Mouse (Mus musculus) thymus, adult 2 months (tissue): ENCODE measurements at regions not wholly inside any gene's neighbourhood (a gene's known extent, or its start where the extent isn't known, plus 50 kb on each side); places are given as distances from the start of the nearest gene placed in this dataset.

ENCODE experiments used
- CTCF ChIP-seq: fragments of 200-500 bp; IDR thresholded peaks from 2 replicates; pipeline ENCODE4 v1.5.1; 2012; ENCODE audit warnings: mild to moderate bottlenecking, control low read depth, low read length, moderate library complexity, borderline replicate concordance; ENCODE audit not compliant: control insufficient read depth, poor library complexity, insufficient read depth; ENCODE audit errors: extremely low read depth
- POLR2A ChIP-seq: fragments of 200-500 bp; IDR thresholded peaks from 2 replicates; pipeline ENCODE4 v1.6.1; 2012; ENCODE audit warnings: mild to moderate bottlenecking, low read length, control low read depth, moderate library complexity; ENCODE audit not compliant: control insufficient read depth, poor library complexity, insufficient read depth; ENCODE audit errors: extremely low read depth

DNA sequence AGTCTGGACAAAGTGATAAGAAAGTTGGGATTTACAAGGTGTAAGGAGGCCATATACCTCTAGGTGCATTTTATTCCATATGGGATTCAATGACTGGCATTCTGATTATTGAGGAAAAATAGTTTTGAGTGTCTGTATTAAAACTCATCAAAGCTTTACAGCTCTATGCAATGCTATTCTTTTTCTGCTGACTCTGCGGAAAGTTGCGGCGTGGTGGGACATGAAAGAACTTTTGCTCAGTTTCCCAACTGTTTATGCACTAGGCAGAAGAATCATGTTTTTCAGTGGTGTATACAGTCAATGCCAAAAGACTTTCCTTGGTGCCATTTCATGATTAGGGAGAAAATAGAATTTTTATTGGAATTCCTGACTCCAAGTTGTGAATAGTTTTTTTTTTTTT, 55.4 kb upstream of the Frg1 start:
- TF ChIP-seq CTCF (no peak), POLR2A (no peak)
